Mouse (Mus musculus) intestine, embryonic 14.5 days (tissue): ENCODE results near the gene Gm20521. TPM values are rescaled to one million over a fixed set of nuclear protein-coding genes. Genes with fewer than 3 reads are reported as not detected.
A peak's percentile ranks its signal among the peaks of the same experiment; 100 is the strongest.

ENCODE experiments used
- ATAC-seq: fragments of 200-750 bp; cut with Nextera tagmentation; replicated peaks from 2 replicates; pipeline ENCODE4 v1.8.0; 2017; ENCODE audit warnings: low read depth, moderate number of reproducible peaks, moderate TSS enrichment, moderate library complexity; ENCODE audit not compliant: low FRiP score, low TSS enrichment
- DNase-seq: peaks from one replicate; pipeline ENCODE4 v3.0.0-alpha.2; 2018; ENCODE audit warnings: low spot score
- H3K27ac ChIP-seq: fragments of 300-500 bp; sonication (generic); 2 replicates; pipeline ENCODE4 v1.5.1; 2014; ENCODE audit warnings: low read depth, mild to moderate bottlenecking, control low read depth
- H3K27me3 ChIP-seq: fragments of 300-500 bp; sonication (generic); replicated peaks from 2 replicates; pipeline ENCODE4 v1.6.1; 2014; ENCODE audit warnings: low read length, control low read depth; ENCODE audit not compliant: control insufficient read depth, insufficient read depth
- H3K36me3 ChIP-seq: fragments of 300-500 bp; sonication (generic); 2 replicates; pipeline ENCODE4 v1.6.1; 2014; ENCODE audit warnings: low read length, control low read depth; ENCODE audit not compliant: control insufficient read depth, insufficient read depth
- H3K4me1 ChIP-seq: fragments of 300-500 bp; sonication (generic); replicated peaks from 2 replicates; pipeline ENCODE4 v1.6.1; 2014; ENCODE audit warnings: low read length, control low read depth, mixed read lengths; ENCODE audit not compliant: control insufficient read depth, insufficient read depth
- H3K4me2 ChIP-seq: fragments of 300-500 bp; sonication (generic); 2 replicates; pipeline ENCODE4 v1.6.1; 2014; ENCODE audit warnings: low read length
- H3K4me3 ChIP-seq: fragments of 300-500 bp; sonication (generic); 2 replicates; pipeline ENCODE4 v1.5.1; 2014; ENCODE audit warnings: low read depth, low read length, control low read depth, mixed read lengths
- H3K9ac ChIP-seq: fragments of 300-500 bp; sonication (generic); 2 replicates; pipeline ENCODE4 v1.6.1; 2014; ENCODE audit warnings: mild to moderate bottlenecking, low read length
- H3K9me3 ChIP-seq: fragments of 300-500 bp; sonication (generic); 2 replicates; pipeline ENCODE4 v1.6.1; 2016; ENCODE audit warnings: low read length, control low read depth; ENCODE audit not compliant: control insufficient read depth
- WGBS: fragments of 180-500 bp; shearing (Covaris S2); extraction: QIAGEN DNeasy Blood & Tissue Kit; methylation state at CpG from one replicate; pipeline ENCODE4 v1.1.7; 2014; 5-methylcytosine and 5-hydroxymethylcytosine counted together
- polyA plus RNA-seq: library from polyadenylated mRNA; unstranded; fragments of >200 nt; fragmentation: Nextera tagmentation; extraction: Ambion mirVana; gene quantifications from 2 replicates; pipeline ENCODE4 v1.2.1, GENCODE M21; 2014

Gene Gm20521
- polyA plus RNA-seq, 1 experiment from 2014 or later, result 0.28 TPM

DNA sequence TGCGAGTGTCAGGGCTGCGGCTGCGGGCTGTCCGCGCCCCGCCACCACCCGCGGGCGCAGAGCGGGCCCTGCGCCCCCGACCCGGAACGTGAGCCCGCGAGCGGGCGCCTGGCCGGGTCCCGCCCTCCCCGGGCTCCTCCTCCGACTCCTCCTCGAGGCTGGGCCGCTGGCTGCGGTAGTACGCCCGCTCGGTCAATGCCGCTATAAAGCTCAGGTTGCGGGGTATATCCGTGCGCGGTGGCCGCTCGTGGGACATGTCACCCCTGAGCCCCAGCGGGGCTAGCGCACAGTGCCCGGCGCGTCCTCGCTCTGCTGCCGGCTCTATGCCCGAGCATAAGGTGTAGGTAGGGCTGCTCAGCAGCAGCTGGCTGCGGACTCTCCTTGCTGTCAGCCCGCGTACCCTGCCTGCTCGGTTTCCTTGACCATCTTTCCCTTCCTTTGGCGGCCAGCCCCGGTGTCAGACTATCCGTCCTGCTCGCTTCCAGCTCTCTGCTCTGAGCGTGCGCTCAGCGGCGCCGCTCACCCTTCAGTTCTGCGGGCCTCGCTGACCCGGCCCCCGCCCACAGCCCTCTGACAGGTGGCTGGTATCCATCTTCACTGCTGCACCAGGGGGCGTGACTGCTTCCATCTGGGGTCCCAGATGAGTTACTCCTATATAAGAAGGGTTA lies 6.1 kb upstream of the Gm20521 start, which contains the start of gene Ppp1r3e:
Gene Ppp1r3e (minus strand): TSS at position 503 of the 668 bp plus-strand sequence.
- Histone ChIP-seq H3K27ac (peak within 1 kb of the TSS; percentile 76), H3K9ac (peak within 1 kb of the TSS; percentile 78), H3K4me3 (peak within 1 kb of the TSS; percentile 76), H3K36me3 (no peaks in the 10 kb centered on the region), H3K4me1 (0 out of 2 replicates have a peak, but pooled peaks cover 4% of the 10 kb centered on the region), H3K4me2 (peak within 1 kb of the TSS; percentile 86), H3K27me3 (0 out of 2 replicates have a peak, but pooled peaks cover 4% of the 10 kb centered on the region), H3K9me3 (no peaks in the 10 kb centered on the region)
- DNase-seq (peak; percentile 86), ATAC-seq (peak; percentile 86)
- WGBS, result under 1% methylated on average over 59 of the region's 61 CpGs

DNA sequence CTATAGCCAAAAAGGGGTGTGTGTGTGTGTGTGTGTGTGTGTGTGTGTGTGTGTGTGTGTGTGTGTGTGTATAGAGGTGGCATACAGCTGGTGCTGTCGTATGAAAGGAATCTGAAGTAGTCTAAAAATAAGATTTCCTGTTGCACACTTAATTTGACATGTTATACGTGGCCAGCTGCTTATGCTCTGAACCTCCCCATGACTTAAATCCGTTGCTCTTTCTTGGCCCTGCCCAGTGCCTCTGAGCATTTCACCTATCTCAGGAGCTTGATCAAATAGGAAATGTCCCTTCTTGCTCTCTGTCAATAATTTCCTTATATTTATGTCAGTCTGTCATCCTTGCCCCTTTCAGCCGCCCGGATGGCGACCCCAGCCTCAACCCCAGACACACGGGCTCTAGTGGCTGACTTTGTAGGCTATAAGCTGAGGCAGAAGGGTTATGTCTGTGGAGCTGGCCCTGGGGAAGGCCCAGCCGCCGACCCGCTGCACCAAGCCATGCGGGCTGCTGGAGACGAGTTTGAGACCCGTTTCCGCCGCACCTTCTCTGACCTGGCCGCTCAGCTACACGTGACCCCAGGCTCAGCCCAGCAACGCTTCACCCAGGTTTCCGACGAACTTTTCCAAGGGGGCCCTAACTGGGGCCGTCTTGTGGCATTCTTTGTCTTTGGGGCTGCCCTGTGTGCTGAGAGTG lies 926 bp downstream of the Gm20521 start:
- no peaks in the 10 kb centered on the region for H3K27me3 ChIP-seq
- peaks cover 15% of the 10 kb centered on the region for H3K4me1 ChIP-seq
- H3K9me3 ChIP-seq, result no peaks in the 10 kb centered on the region
- peak overlapping the region; percentile 74 for H3K9ac ChIP-seq
- WGBS, result 17% methylated on average over 21 of the region's 21 CpGs
- peaks cover 19% of the 10 kb centered on the region for H3K36me3 ChIP-seq
- ATAC-seq (no peak), DNase-seq (no peak)
- peak overlapping the region; percentile 78 for H3K4me2 ChIP-seq
- H3K4me3 ChIP-seq, result peak overlapping the region; percentile 52
- H3K27ac ChIP-seq, result peak overlapping the region; percentile 95

- Histone ChIP-seq H3K27ac (no peak overlapping the region), H3K27me3 (no peaks in the 10 kb centered on the region), H3K9me3 (no peaks in the 10 kb centered on the region), H3K4me3 (no peak overlapping the region), H3K4me2 (peak overlapping the region; percentile 78), H3K36me3 (peaks cover 19% of the 10 kb centered on the region), H3K4me1 (peaks cover 15% of the 10 kb centered on the region), H3K9ac (no peak overlapping the region)
- DNase-seq, result no peak
- no peak for ATAC-seq
- 87% methylated on average over 11 of the region's 11 CpGs for WGBS
These were observed 2.1 kb downstream of the Gm20521 start for GRCm38 (mm10) chr14:54885309-54885708.

DNA sequence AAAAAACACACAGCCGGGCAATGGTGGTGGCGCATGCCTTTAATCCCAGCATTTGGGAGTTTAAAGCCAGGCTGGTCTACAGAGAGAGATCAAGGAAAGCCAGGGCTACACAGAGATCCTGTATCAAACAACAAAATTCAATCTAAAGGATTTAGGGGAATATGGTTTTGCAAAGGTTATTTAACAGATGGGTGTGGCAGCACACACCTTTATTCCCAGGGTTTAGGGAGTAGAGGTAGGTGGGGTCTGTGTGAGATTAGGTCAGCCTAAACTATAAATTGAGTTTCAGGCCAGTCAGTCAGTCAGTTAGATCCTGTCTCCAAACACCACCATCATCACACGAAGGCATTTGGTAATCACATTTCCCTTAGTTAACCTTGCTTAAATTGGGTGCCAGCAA lies 9.0 kb downstream of the Gm20521 start, which contains the start of gene Pabpn1:
Gene Pabpn1 (plus strand): TSS at position 301 of the 400 bp plus-strand sequence.
- Histone ChIP-seq H3K9me3 (no peaks in the 10 kb centered on the region), H3K27me3 (no peaks in the 10 kb centered on the region), H3K4me2 (peak within 1 kb of the TSS; percentile 57), H3K27ac (peak within 1 kb of the TSS; percentile 69), H3K4me1 (peaks cover 7% of the 10 kb centered on the region), H3K36me3 (peaks cover 23% of the 10 kb centered on the region), H3K4me3 (peak within 1 kb of the TSS; percentile 65), H3K9ac (peak within 1 kb of the TSS; percentile 36)
- ATAC-seq (no peak), DNase-seq (no peak)
- 94% methylated on average over 3 of the region's 3 CpGs for WGBS

DNA sequence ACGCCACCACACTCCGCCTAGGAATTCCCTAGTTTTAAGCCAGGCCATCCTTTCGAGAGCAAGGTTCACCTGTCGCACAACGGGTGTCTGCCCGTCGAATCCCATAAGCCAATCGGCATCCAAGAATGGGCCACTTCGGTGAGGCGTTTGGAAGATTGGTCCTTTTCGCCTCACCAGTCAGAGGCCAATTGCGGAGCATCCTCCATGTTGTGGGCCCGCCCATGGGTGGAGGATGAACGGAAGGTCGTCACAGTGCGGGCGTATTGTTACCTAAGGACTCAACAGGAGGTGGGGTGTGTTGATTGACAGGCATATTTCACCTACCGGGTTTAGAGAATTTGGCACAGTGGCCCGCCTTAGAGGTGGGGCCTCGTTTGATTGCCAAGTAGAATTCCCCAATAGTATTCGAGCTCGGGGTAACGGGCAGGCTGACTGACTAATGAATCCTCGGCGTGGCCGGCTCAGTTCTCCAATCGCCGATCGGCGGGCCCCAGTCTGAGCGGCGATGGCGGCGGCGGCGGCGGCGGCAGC lies 10.5 kb downstream of the Gm20521 start:
- Histone ChIP-seq H3K36me3 (peaks cover 35% of the 10 kb centered on the region), H3K27me3 (no peaks in the 10 kb centered on the region), H3K27ac (peak overlapping the region; percentile 95), H3K9me3 (no peaks in the 10 kb centered on the region), H3K4me2 (peak overlapping the region; percentile 57), H3K4me3 (peak overlapping the region; percentile 65), H3K4me1 (peaks cover 7% of the 10 kb centered on the region), H3K9ac (peak overlapping the region; percentile 99)
- ATAC-seq (peak; percentile 99), DNase-seq (peak; percentile 96)
- WGBS, result under 1% methylated on average over 38 of the region's 38 CpGs

DNA sequence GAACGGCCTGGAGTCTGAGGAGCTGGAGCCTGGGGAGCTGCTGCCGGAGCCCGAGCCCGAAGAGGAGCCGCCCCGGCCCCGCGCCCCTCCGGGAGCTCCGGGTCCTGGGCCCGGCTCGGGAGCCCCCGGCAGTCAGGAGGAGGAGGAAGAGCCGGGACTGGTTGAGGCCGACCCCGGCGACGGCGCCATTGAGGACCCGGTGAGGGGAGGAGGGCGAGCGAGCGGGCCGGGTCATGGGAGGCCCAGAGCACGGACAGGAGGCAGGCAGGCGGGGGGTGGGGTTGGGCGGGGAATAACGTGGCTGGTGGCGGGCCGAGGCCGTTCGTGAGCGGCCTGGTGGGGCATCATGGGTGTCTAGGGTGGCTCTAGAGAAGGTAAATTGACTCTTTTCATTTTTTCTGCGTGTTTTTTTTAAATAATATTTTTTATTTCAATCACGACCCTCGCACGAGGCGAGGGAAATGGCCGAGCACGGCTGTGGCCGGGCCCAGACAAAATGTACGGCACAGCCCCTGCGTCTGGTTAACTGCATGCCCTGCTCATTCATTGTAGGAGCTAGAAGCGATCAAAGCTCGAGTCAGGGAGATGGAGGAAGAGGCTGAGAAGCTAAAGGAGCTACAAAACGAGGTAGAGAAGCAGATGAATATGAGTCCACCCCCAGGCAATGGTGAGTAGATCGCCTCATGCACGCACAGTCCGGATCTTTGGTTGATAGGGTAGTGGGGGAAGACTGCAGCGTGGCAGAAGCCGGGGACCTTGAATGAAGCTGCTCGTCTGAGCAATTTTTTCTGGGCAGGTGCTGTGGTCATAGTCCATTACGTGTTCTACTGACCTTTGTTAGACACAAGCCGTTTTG lies 11.3 kb downstream of the Gm20521 start:
- Histone ChIP-seq H3K4me3 (peak overlapping the region; percentile 65), H3K36me3 (peaks cover 41% of the 10 kb centered on the region), H3K27ac (peak overlapping the region; percentile 95), H3K27me3 (no peaks in the 10 kb centered on the region), H3K9ac (peak overlapping the region; percentile 99), H3K9me3 (no peaks in the 10 kb centered on the region), H3K4me1 (peaks cover 7% of the 10 kb centered on the region), H3K4me2 (peak overlapping the region; percentile 69)
- peak; percentile 80 for DNase-seq
- peak; percentile 50 for ATAC-seq
- under 1% methylated on average over 53 of the region's 54 CpGs for WGBS

DNA sequence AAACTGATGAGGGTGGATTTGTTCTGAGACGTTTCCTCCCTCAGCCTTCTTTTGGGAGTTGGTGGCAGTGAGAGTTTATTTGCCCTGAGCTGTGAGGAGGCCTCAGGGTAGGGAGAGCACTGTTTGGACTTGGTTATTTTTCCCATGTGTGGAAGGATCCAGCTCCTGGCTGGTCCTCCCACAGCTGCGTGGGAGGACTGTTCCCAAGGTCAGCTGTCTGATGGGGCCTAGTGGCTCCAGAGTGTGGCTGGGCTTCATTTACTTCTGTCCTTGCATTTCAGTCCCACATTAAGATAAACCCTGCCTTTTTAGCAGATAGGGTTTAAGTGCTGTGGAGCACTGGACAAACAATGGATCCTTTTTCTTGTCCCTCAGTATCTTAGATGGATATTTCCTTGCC lies 14.2 kb downstream of the Gm20521 start:
- ATAC-seq (no peak), DNase-seq (no peak)
- Histone ChIP-seq H3K4me2 (no peak overlapping the region), H3K9me3 (no peaks in the 10 kb centered on the region), H3K4me1 (peaks cover 7% of the 10 kb centered on the region), H3K9ac (no peak overlapping the region), H3K4me3 (no peak overlapping the region), H3K27ac (no peak overlapping the region), H3K36me3 (peaks cover 41% of the 10 kb centered on the region), H3K27me3 (no peaks in the 10 kb centered on the region)
- 57% methylated on average over 2 of the region's 2 CpGs for WGBS

GRCm38 (mm10) chr14:54900383-54900782 lies 17.1 kb downstream of the Gm20521 start:
- DNase-seq (peak; percentile 76), ATAC-seq (peak; percentile 66)
- peaks cover 46% of the 10 kb centered on the region for H3K36me3 ChIP-seq
- H3K4me2 ChIP-seq, result no peak overlapping the region
- H3K9me3 ChIP-seq, result no peaks in the 10 kb centered on the region
- no peaks in the 10 kb centered on the region for H3K27me3 ChIP-seq
- no peak overlapping the region for H3K4me3 ChIP-seq
- no peak overlapping the region for H3K9ac ChIP-seq
- peaks cover 6% of the 10 kb centered on the region for H3K4me1 ChIP-seq
- no peak overlapping the region for H3K27ac ChIP-seq
- WGBS, result 0% methylated on average over 3 of the region's 3 CpGs
